Mouse (Mus musculus) midbrain, embryonic 10.5 days (tissue): ENCODE data around the gene Fam216a. TPM values are rescaled to one million over a fixed set of nuclear protein-coding genes. Genes with fewer than 3 reads are reported as not detected.
"Not testable (repeated sequence)": the region's sequence is repeated elsewhere in the genome, so short reads cannot be mapped to it uniquely, and the experiment has no call there.

ENCODE experiments used
- DNase-seq: peaks from one replicate; pipeline ENCODE4 v3.0.0-alpha.2; 2017; ENCODE audit warnings: low spot score
- H3K27ac ChIP-seq: fragments of 300-500 bp; sonication (generic); replicated peaks from 2 replicates; pipeline ENCODE4 v1.5.1; 2016; ENCODE audit warnings: mild to moderate bottlenecking
- H3K27me3 ChIP-seq: fragments of 300-500 bp; sonication (generic); 2 replicates; pipeline ENCODE4 v1.6.1; 2016; ENCODE audit warnings: low read depth, mild to moderate bottlenecking; ENCODE audit not compliant: poor library complexity, severe bottlenecking
- H3K36me3 ChIP-seq: fragments of 300-500 bp; sonication (generic); 2 replicates; pipeline ENCODE4 v1.6.1; 2016; ENCODE audit warnings: mild to moderate bottlenecking, moderate library complexity
- H3K4me1 ChIP-seq: fragments of 300-500 bp; sonication (generic); 2 replicates; pipeline ENCODE4 v1.6.1; 2016
- H3K4me3 ChIP-seq: fragments of 300-500 bp; sonication (generic); 2 replicates; pipeline ENCODE4 v1.5.1; 2016; ENCODE audit warnings: mild to moderate bottlenecking, moderate library complexity
- H3K9me3 ChIP-seq: fragments of 300-500 bp; sonication (generic); replicated peaks from 2 replicates; pipeline ENCODE4 v1.6.1; 2016; ENCODE audit warnings: mild to moderate bottlenecking
- WGBS: fragments of 180-500 bp; shearing (Covaris S2); methylation state at CpG from one replicate; pipeline ENCODE4 v1.1.7; 2016; 5-methylcytosine and 5-hydroxymethylcytosine counted together
- polyA plus RNA-seq: library from polyadenylated mRNA; unstranded; fragments of >200 nt; fragmentation: Nextera tagmentation; extraction: Ambion mirVana; gene quantifications from 2 replicates; pipeline ENCODE4 v1.2.1, GENCODE M21; 2016

Gene Fam216a
- 85.5 and 98.8 TPM in 2 replicates for polyA plus RNA-seq

GRCm38 (mm10) chr5:122372192-122372769, at the start of gene Fam216a:
Gene Fam216a, minus strand, starts transcription at chr5:122372364.
- peak; percentile 100 for DNase-seq
- no peaks in the 10 kb centered on the region for H3K9me3 ChIP-seq
- peak within 1 kb of the TSS; percentile 67 for H3K4me3 ChIP-seq
- H3K27me3 ChIP-seq, result no peaks in the 10 kb centered on the region
- H3K27ac ChIP-seq, result peak within 1 kb of the TSS; percentile 92
- H3K36me3 ChIP-seq, result peaks cover 64% of the 10 kb centered on the region
- H3K4me1 ChIP-seq, result peaks cover 27% of the 10 kb centered on the region
- WGBS, result under 1% methylated on average over 53 of the region's 53 CpGs

- peaks cover 13% of the 10 kb centered on the region for H3K36me3 ChIP-seq
- no peaks in the 10 kb centered on the region for H3K27me3 ChIP-seq
- peak within 1 kb of the TSS; percentile 99 for H3K27ac ChIP-seq
- H3K4me1 ChIP-seq, result peaks cover 21% of the 10 kb centered on the region
- peak within 1 kb of the TSS; percentile 89 for H3K4me3 ChIP-seq
- no peak for DNase-seq
- H3K9me3 ChIP-seq, result no peaks in the 10 kb centered on the region
- WGBS, result 24% methylated on average over 17 of the region's 17 CpGs
Measured at GRCm38 (mm10) chr5:122421271-122422068, 49.3 kb upstream of the Fam216a start, which contains the start of gene Anapc7. Gene Anapc7, plus strand, starts transcription at chr5:122421693.

GRCm38 (mm10) chr5:122420676-122421075, 48.5 kb upstream of the Fam216a start:
- 77% methylated on average over 4 of the region's 4 CpGs for WGBS
- H3K27ac ChIP-seq, DNase-seq, H3K36me3 ChIP-seq, H3K4me3 ChIP-seq, H3K27me3 ChIP-seq, H3K9me3 ChIP-seq: not testable (repeated sequence)
- peaks cover 21% of the 10 kb centered on the region for H3K4me1 ChIP-seq

GRCm38 (mm10) chr5:122415465-122415864, 43.3 kb upstream of the Fam216a start:
- H3K36me3 ChIP-seq, result peaks cover under 1% of the 10 kb centered on the region
- 88% methylated on average over 12 of the region's 12 CpGs for WGBS
- H3K27ac ChIP-seq, result no peak overlapping the region
- H3K9me3 ChIP-seq, result 0 out of 2 replicates have a peak, but pooled peaks cover under 1% of the 10 kb centered on the region
- no peaks in the 10 kb centered on the region for H3K4me1 ChIP-seq
- no peak overlapping the region for H3K4me3 ChIP-seq
- no peaks in the 10 kb centered on the region for H3K27me3 ChIP-seq
- no peak for DNase-seq

GRCm38 (mm10) chr5:122414351-122414750, 42.2 kb upstream of the Fam216a start:
- Histone ChIP-seq H3K4me3 (no peak overlapping the region), H3K4me1 (no peaks in the 10 kb centered on the region), H3K9me3 (0 out of 2 replicates have a peak, but pooled peaks cover 3% of the 10 kb centered on the region), H3K27me3 (no peaks in the 10 kb centered on the region), H3K27ac (no peak overlapping the region), H3K36me3 (peaks cover 10% of the 10 kb centered on the region)
- WGBS, result 95% methylated on average over 5 of the region's 5 CpGs
- no peak for DNase-seq

- no peak overlapping the region for H3K27ac ChIP-seq
- no peak overlapping the region for H3K4me3 ChIP-seq
- no peaks in the 10 kb centered on the region for H3K27me3 ChIP-seq
- WGBS, result 78% methylated on average over 6 of the region's 6 CpGs
- no peak for DNase-seq
- no peaks in the 10 kb centered on the region for H3K4me1 ChIP-seq
- H3K36me3 ChIP-seq, result peaks cover 10% of the 10 kb centered on the region
- H3K9me3 ChIP-seq, result 0 out of 2 replicates have a peak, but pooled peaks cover 3% of the 10 kb centered on the region
Measured at GRCm38 (mm10) chr5:122412826-122413225, 40.7 kb upstream of the Fam216a start.

- no peak for DNase-seq
- Histone ChIP-seq H3K36me3 (peaks cover 19% of the 10 kb centered on the region), H3K27me3 (no peaks in the 10 kb centered on the region), H3K4me3 (no peak overlapping the region), H3K9me3 (0 out of 2 replicates have a peak, but pooled peaks cover 4% of the 10 kb centered on the region), H3K4me1 (no peaks in the 10 kb centered on the region), H3K27ac (no peak overlapping the region)
- 85% methylated on average over 5 of the region's 5 CpGs for WGBS
Measured at GRCm38 (mm10) chr5:122411892-122412291, 39.7 kb upstream of the Fam216a start.

GRCm38 (mm10) chr5:122409692-122410645, 37.8 kb upstream of the Fam216a start:
- peaks cover 10% of the 10 kb centered on the region; the same call in 1 of the 2 replicates for H3K9me3 ChIP-seq
- DNase-seq, result no peak
- no peaks in the 10 kb centered on the region for H3K27me3 ChIP-seq
- 87% methylated on average over 19 of the region's 19 CpGs for WGBS
- no peak overlapping the region for H3K27ac ChIP-seq
- peaks cover 38% of the 10 kb centered on the region for H3K36me3 ChIP-seq
- H3K4me3 ChIP-seq, result no peak overlapping the region
- no peaks in the 10 kb centered on the region for H3K4me1 ChIP-seq

- Histone ChIP-seq H3K27ac (no peak overlapping the region), H3K4me1 (no peaks in the 10 kb centered on the region), H3K36me3 (peaks cover 82% of the 10 kb centered on the region), H3K4me3 (no peak overlapping the region), H3K27me3 (no peaks in the 10 kb centered on the region), H3K9me3 (peaks cover 10% of the 10 kb centered on the region; the same call in 1 of the 2 replicates)
- WGBS, result 97% methylated on average over 10 of the region's 10 CpGs
- no peak for DNase-seq
Measured at GRCm38 (mm10) chr5:122405537-122405936, 33.4 kb upstream of the Fam216a start.

- Histone ChIP-seq H3K27ac (no peak overlapping the region), H3K9me3 (peaks cover 7% of the 10 kb centered on the region; the same call in 1 of the 2 replicates), H3K36me3 (peaks cover 93% of the 10 kb centered on the region), H3K4me1 (no peaks in the 10 kb centered on the region), H3K4me3 (no peak overlapping the region), H3K27me3 (no peaks in the 10 kb centered on the region)
- WGBS, result 94% methylated on average over 12 of the region's 12 CpGs
- DNase-seq, result no peak
Measured at GRCm38 (mm10) chr5:122403362-122403761, 31.2 kb upstream of the Fam216a start.

GRCm38 (mm10) chr5:122402772-122403171, 30.6 kb upstream of the Fam216a start:
- H3K4me1 ChIP-seq, result no peaks in the 10 kb centered on the region
- peaks cover 7% of the 10 kb centered on the region; the same call in 1 of the 2 replicates for H3K9me3 ChIP-seq
- H3K27me3 ChIP-seq, result no peaks in the 10 kb centered on the region
- H3K27ac ChIP-seq, result no peak overlapping the region
- peaks cover 98% of the 10 kb centered on the region for H3K36me3 ChIP-seq
- no peak for DNase-seq
- H3K4me3 ChIP-seq, result no peak overlapping the region
- WGBS, result 89% methylated on average over 5 of the region's 5 CpGs

GRCm38 (mm10) chr5:122402160-122402559, 30.0 kb upstream of the Fam216a start:
- peaks cover 98% of the 10 kb centered on the region for H3K36me3 ChIP-seq
- H3K4me1 ChIP-seq, result no peaks in the 10 kb centered on the region
- no peaks in the 10 kb centered on the region for H3K27me3 ChIP-seq
- no peak for DNase-seq
- H3K9me3 ChIP-seq, result peaks cover 7% of the 10 kb centered on the region; the same call in 1 of the 2 replicates
- no peak overlapping the region for H3K4me3 ChIP-seq
- WGBS, result 93% methylated on average over 13 of the region's 13 CpGs
- H3K27ac ChIP-seq, result no peak overlapping the region
